Mouse (Mus musculus): Measurements from ENCODE around the gene Wfdc17.

The Wfdc17 gene

DNA sequence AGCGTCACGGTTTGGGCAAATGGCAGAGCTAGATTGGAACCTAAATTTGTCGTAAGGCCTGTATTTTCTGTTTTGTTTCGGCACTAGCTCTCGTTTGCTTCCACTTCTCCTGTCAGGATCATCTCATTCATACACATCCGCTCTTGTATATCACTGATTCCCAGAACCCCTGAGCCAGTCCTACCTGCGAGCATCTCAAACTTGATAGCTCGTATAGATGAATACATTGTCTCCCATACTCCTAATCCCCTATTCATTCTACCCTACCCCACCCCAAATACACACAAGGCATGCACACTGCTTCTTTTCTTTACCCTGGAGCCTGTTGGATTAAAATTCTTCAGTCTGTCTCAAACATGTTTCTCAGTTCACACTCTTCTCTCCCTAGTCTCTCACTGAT lies 50.4 kb downstream of the Wfdc17 start:
- TF ChIP-seq GATA4 (IDR thresholded peaks at IDR 0.05; ENCODE audit: insufficient replicate concordance, low read length) = no peak

All from liver, adult (tissue).